Mouse (Mus musculus) liver, postnatal 0 days (tissue): Measurements from ENCODE around the gene Stx17.

ENCODE experiments used
- CTCF ChIP-seq: sonication (generic); IDR thresholded peaks from 2 replicates; pipeline ENCODE4 v1.5.1; 2016; ENCODE audit warnings: antibody characterized with exemption, low read depth
- EP300 ChIP-seq: IDR thresholded peaks from 2 replicates; pipeline ENCODE4 v1.6.1; 2016; ENCODE audit warnings: antibody characterized with exemption, low read depth, mild to moderate bottlenecking

GRCm38 (mm10) chr4:48108591-48108990, 16.1 kb upstream of the Stx17 start:
- TF ChIP-seq EP300 (no peak), CTCF (peak; percentile 41)
